Mouse (Mus musculus): ENCODE measurements at regions not wholly inside any gene's neighbourhood (a gene's known extent, or its start where the extent isn't known, plus 50 kb on each side); places are given as distances from the start of the nearest gene placed in this dataset.

- WGBS, result 39% methylated on average over 5 of the region's 5 CpGs
- peaks cover 9% of the 10 kb centered on the region; the same call in 1 of the 2 replicates for H3K4me1 ChIP-seq (ENCODE audit: control insufficient read depth, insufficient read depth)
- no peak overlapping the region for H3K4me2 ChIP-seq (ENCODE audit: low read depth, low read length)
- H3K4me3 ChIP-seq (ENCODE audit: low read depth, low read length), result no peak overlapping the region
- no peak for ATAC-seq (ENCODE audit: insufficient read depth, low read depth)
- no peaks in the 10 kb centered on the region for H3K36me3 ChIP-seq (replicated peaks; ENCODE audit: control insufficient read depth, insufficient read depth, low read length)
- no peaks in the 10 kb centered on the region for H3K9me3 ChIP-seq (replicated peaks; ENCODE audit: control insufficient read depth, low read length)
- no peak for DNase-seq (ENCODE audit: low spot score)
- H3K27ac ChIP-seq (ENCODE audit: low read depth), result peak overlapping the region; percentile 64
- no peak overlapping the region for H3K9ac ChIP-seq (replicated peaks; ENCODE audit: low read depth, low read length)
- no peak for TF ChIP-seq EP300 (IDR thresholded peaks at IDR 0.05; ENCODE audit: low read depth)
- no peak for TF ChIP-seq CTCF (IDR thresholded peaks at IDR 0.05; ENCODE audit: low read depth)
- H3K27me3 ChIP-seq (ENCODE audit: control insufficient read depth, insufficient read depth, low read length), result no peaks in the 10 kb centered on the region
These were observed 155.8 kb downstream of the Tmx1 start for GRCm38 (mm10) chr12:70608672-70609071.

DNA sequence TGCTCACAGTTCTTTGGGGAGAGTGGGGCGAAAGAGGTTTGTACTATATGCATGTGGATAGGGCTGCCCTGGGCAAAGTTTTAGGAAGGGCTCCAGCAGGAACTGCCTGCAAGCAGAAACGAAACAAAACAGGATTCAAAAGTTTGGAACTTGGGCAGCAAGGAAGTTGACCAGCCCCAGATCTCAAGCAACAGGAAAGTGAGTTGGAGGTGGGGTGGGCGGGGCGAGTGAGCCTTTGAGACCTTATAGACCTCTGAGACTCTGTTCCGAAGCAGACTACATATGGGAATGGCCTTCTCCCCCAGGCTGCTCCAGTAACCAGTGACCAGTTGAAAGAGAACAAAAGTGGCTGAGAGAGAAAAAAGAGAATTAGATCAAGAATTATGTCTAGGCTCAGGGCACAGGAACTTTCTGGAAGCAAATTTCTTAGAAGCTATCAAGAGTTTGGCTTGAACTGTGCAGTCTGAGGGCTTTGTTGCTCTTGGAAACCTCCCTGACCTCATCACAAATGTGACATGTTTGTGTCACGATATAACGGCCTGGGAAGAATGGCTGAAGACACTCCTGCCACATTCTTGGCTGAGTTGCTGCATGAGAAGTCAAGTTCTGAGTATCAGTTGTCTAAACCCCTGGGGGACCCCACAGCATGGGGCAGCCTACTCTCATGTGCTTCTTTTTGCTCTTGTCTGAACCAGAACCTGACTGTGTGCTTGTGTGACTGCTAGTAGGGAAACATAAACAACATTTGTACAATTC, 156.4 kb downstream of the Tmx1 start:
- ATAC-seq (ENCODE audit: insufficient read depth, low read depth) (no peak; the same call in none of the 2 replicates), DNase-seq (ENCODE audit: low spot score) (no peak)
- Histone ChIP-seq H3K9me3 (replicated peaks; ENCODE audit: control insufficient read depth, low read length) (no peaks in the 10 kb centered on the region), H3K27ac (ENCODE audit: low read depth) (peak overlapping the region; percentile 64), H3K4me2 (ENCODE audit: low read depth, low read length) (no peak overlapping the region), H3K9ac (replicated peaks; ENCODE audit: low read depth, low read length) (no peak overlapping the region), H3K4me3 (ENCODE audit: low read depth, low read length) (no peak overlapping the region), H3K27me3 (ENCODE audit: control insufficient read depth, insufficient read depth, low read length) (no peaks in the 10 kb centered on the region), H3K36me3 (replicated peaks; ENCODE audit: control insufficient read depth, insufficient read depth, low read length) (no peaks in the 10 kb centered on the region), H3K4me1 (ENCODE audit: control insufficient read depth, insufficient read depth) (peaks cover 9% of the 10 kb centered on the region; the same call in 1 of the 2 replicates)
- TF ChIP-seq CTCF (IDR thresholded peaks at IDR 0.05; ENCODE audit: low read depth) (no peak), EP300 (IDR thresholded peaks at IDR 0.05; ENCODE audit: low read depth) (no peak)
- WGBS, result 59% methylated on average over 7 of the region's 7 CpGs

GRCm38 (mm10) chr12:70611891-70612290, 159.0 kb downstream of the Tmx1 start:
- H3K4me2 ChIP-seq (ENCODE audit: low read depth, low read length), result no peak overlapping the region
- no peaks in the 10 kb centered on the region for H3K9me3 ChIP-seq (replicated peaks; ENCODE audit: control insufficient read depth, low read length)
- H3K27ac ChIP-seq (ENCODE audit: low read depth), result peak overlapping the region; percentile 49
- no peaks in the 10 kb centered on the region for H3K27me3 ChIP-seq (ENCODE audit: control insufficient read depth, insufficient read depth, low read length)
- DNase-seq (ENCODE audit: low spot score), result peak; percentile 51
- no peaks in the 10 kb centered on the region for H3K36me3 ChIP-seq (replicated peaks; ENCODE audit: control insufficient read depth, insufficient read depth, low read length)
- TF ChIP-seq CTCF (IDR thresholded peaks at IDR 0.05; ENCODE audit: low read depth) (no peak), EP300 (IDR thresholded peaks at IDR 0.05; ENCODE audit: low read depth) (0 out of 2 replicates have a peak, but pooled peaks have one; percentile 33)
- WGBS, result 27% methylated on average over 5 of the region's 5 CpGs
- H3K4me3 ChIP-seq (ENCODE audit: low read depth, low read length), result no peak overlapping the region
- H3K4me1 ChIP-seq (ENCODE audit: control insufficient read depth, insufficient read depth), result peaks cover 18% of the 10 kb centered on the region; the same call in 1 of the 2 replicates
- peak; percentile 52; the same call in 1 of the 2 replicates for ATAC-seq (ENCODE audit: insufficient read depth, low read depth)
- H3K9ac ChIP-seq (replicated peaks; ENCODE audit: low read depth, low read length), result no peak overlapping the region

DNA sequence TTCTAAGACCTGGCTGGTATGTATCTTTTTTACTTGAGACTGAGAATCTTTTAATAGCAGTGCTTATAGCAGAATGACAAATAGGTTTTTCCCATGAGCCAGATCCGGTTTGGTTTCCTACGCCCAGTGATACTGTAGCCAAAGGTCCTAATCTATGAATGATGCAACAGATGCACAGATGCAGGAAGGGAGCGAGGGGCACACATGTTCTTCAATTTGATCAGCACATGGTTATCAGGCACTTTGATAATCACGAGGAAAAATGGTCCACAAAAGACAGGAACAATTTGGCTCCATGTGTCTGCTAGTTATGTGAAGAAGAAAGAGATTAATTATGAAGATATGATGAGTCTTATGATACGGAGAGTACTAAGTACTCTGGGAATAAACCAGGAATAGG, 160.3 kb downstream of the Tmx1 start:
- no peak for ATAC-seq (ENCODE audit: insufficient read depth, low read depth)
- Histone ChIP-seq H3K36me3 (replicated peaks; ENCODE audit: control insufficient read depth, insufficient read depth, low read length) (no peaks in the 10 kb centered on the region), H3K9ac (replicated peaks; ENCODE audit: low read depth, low read length) (no peak overlapping the region), H3K9me3 (replicated peaks; ENCODE audit: control insufficient read depth, low read length) (no peaks in the 10 kb centered on the region), H3K4me3 (ENCODE audit: low read depth, low read length) (no peak overlapping the region), H3K4me2 (ENCODE audit: low read depth, low read length) (no peak overlapping the region), H3K27ac (ENCODE audit: low read depth) (no peak overlapping the region), H3K4me1 (ENCODE audit: control insufficient read depth, insufficient read depth) (peaks cover 18% of the 10 kb centered on the region; the same call in 1 of the 2 replicates), H3K27me3 (ENCODE audit: control insufficient read depth, insufficient read depth, low read length) (no peaks in the 10 kb centered on the region)
- TF ChIP-seq CTCF (IDR thresholded peaks at IDR 0.05; ENCODE audit: low read depth) (no peak), EP300 (IDR thresholded peaks at IDR 0.05; ENCODE audit: low read depth) (no peak)
- no peak for DNase-seq (ENCODE audit: low spot score)
- WGBS, result 63% methylated on average over 5 of the region's 5 CpGs

DNA sequence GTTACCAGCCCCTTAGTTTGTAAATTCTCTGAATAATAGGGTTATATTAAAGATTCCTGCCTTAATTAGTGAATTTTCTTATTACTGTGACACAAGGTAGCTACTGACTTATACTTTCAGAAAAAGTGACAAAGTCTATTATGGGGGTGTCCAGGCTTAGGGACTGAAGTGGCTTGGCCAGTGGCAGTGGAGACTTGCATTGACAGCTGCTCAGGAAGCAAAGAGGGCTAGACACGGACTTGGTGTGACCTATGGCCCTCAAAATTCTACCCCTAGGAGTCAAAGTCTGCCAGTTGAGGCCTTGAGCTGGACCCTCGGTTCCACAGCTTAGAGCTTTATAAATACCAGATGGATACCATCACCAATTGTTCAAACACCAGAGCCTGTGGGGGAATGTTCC, 161.2 kb downstream of the Tmx1 start:
- DNase-seq (ENCODE audit: low spot score) (no peak), ATAC-seq (ENCODE audit: insufficient read depth, low read depth) (no peak)
- TF ChIP-seq CTCF (IDR thresholded peaks at IDR 0.05; ENCODE audit: low read depth), result no peak
- TF ChIP-seq EP300 (IDR thresholded peaks at IDR 0.05; ENCODE audit: low read depth), result no peak
- Histone ChIP-seq H3K4me3 (ENCODE audit: low read depth, low read length) (no peak overlapping the region), H3K9me3 (replicated peaks; ENCODE audit: control insufficient read depth, low read length) (no peaks in the 10 kb centered on the region), H3K36me3 (replicated peaks; ENCODE audit: control insufficient read depth, insufficient read depth, low read length) (no peaks in the 10 kb centered on the region), H3K27me3 (ENCODE audit: control insufficient read depth, insufficient read depth, low read length) (no peaks in the 10 kb centered on the region), H3K4me2 (ENCODE audit: low read depth, low read length) (no peak overlapping the region), H3K27ac (ENCODE audit: low read depth) (no peak overlapping the region), H3K4me1 (ENCODE audit: control insufficient read depth, insufficient read depth) (peaks cover 18% of the 10 kb centered on the region; the same call in 1 of the 2 replicates), H3K9ac (replicated peaks; ENCODE audit: low read depth, low read length) (no peak overlapping the region)
- 84% methylated on average over 2 of the region's 2 CpGs for WGBS
